Mouse (Mus musculus): ENCODE measurements at regions not wholly inside any gene's neighbourhood (a gene's known extent, or its start where the extent isn't known, plus 50 kb on each side); places are given as distances from the start of the nearest gene placed in this dataset.

- TF ChIP-seq MXI1 (IDR thresholded peaks at IDR 0.05; ENCODE audit: low read depth, low read length) (peak; percentile 56; the same call in 1 of the 2 replicates), MYC (IDR thresholded peaks at IDR 0.05; ENCODE audit: low read depth, low read length) (peak; percentile 99), SIN3A (IDR thresholded peaks at IDR 0.05; ENCODE audit: low read length) (peak; percentile 72), CHD2 (IDR thresholded peaks at IDR 0.05; ENCODE audit: low read length) (no peak), PAX5 (IDR thresholded peaks at IDR 0.05; ENCODE audit: low read length) (no peak)
Measured at GRCm38 (mm10) chr10:8973934-8974333, 88.1 kb upstream of the Sash1 start (continued).

GRCm38 (mm10) chr10:8972789-8973551 is 87.1 kb upstream of the Sash1 start:
- H3K36me3 ChIP-seq (replicated peaks in 1 of 2; ENCODE audit: control insufficient read depth in 1 of 2, insufficient read depth in 1 of 2, low read length in 1 of 2): no peaks in the 10 kb centered on the region
- dilution Hi-C loops (cut with MboI; ENCODE audit: extremely low pct_ligation_motif_present, extremely low pct_unique_long_range_greater_than_20kb, low sequenced_read_pairs) (no loop called here), in situ Hi-C loops (cut with MboI; ENCODE audit: low pct_ligation_motif_present, low pct_unique_long_range_greater_than_20kb, low sequenced_read_pairs) (loop anchor here (25.0 kb wide), 1 partner anchor 1136 kb away; the partner anchor contains the start of gene Zc3h12d)
- no peaks in the 10 kb centered on the region for H3K79me2 ChIP-seq (replicated peaks; ENCODE audit: control insufficient read depth, extremely low read depth, insufficient read depth, poor library complexity, severe bottlenecking)
- no peak overlapping the region for H3K4me2 ChIP-seq (ENCODE audit: insufficient read depth, low read depth, poor library complexity, severe bottlenecking)
- no peak for DNase-seq (ENCODE audit: extremely low read depth)
- peaks cover 5 to 14% of the 10 kb centered on the region in 2 experiments for H3K4me1 ChIP-seq (ENCODE audit: control insufficient read depth in 1 of 2, insufficient read depth in 2 of 2)
- H3K9ac ChIP-seq (ENCODE audit: insufficient read depth, low read depth): no peak overlapping the region
- no peaks in the 10 kb centered on the region for H3K9me3 ChIP-seq (replicated peaks; ENCODE audit: low read length)
- TF ChIP-seq ZNF384 (IDR thresholded peaks at IDR 0.05; ENCODE audit: low read depth, low read length) (no peak), EP300 (IDR thresholded peaks at IDR 0.05; ENCODE audit: low read length) (no peak), ZKSCAN1 (IDR thresholded peaks at IDR 0.05; ENCODE audit: borderline replicate concordance, low read depth, low read length) (no peak), KAT2A (IDR thresholded peaks at IDR 0.05; ENCODE audit: insufficient replicate concordance, low read length) (no peak), PAX5 (IDR thresholded peaks at IDR 0.05; ENCODE audit: low read length) (no peak), CTCF (conservative IDR thresholded peaks at IDR 0.05 in 1 of 2, IDR thresholded peaks at IDR 0.05 in 1 of 2; ENCODE audit: low read depth in 2 of 2, low read length in 2 of 2) (no peak), GABPA (IDR thresholded peaks at IDR 0.05; ENCODE audit: insufficient replicate concordance, low read depth, low read length) (no peak), IRF4 (IDR thresholded peaks at IDR 0.05; ENCODE audit: low read depth, low read length) (no peak), ELF1 (IDR thresholded peaks at IDR 0.05; ENCODE audit: low read depth, low read length) (no peak), CHD1 (IDR thresholded peaks at IDR 0.05; ENCODE audit: low read depth, low read length) (no peak), MAX (IDR thresholded peaks at IDR 0.05; ENCODE audit: low read length) (no peak), ZMIZ1 (IDR thresholded peaks at IDR 0.05; ENCODE audit: low read depth, low read length) (no peak), BHLHE40 (IDR thresholded peaks at IDR 0.05; ENCODE audit: low read depth, low read length) (no peak), MXI1 (IDR thresholded peaks at IDR 0.05; ENCODE audit: low read depth, low read length) (no peak), POLR2A (IDR thresholded peaks at IDR 0.05; ENCODE audit: low read depth, low read length) (no peak), MAFK (IDR thresholded peaks at IDR 0.05; ENCODE audit: insufficient replicate concordance, low read length) (no peak)
- no peaks in the 10 kb centered on the region for H3K27me3 ChIP-seq (replicated peaks)
- H3K27ac ChIP-seq (ENCODE audit: insufficient read depth, low read depth): no peak overlapping the region
- no peak overlapping the region for H3K4me3 ChIP-seq (replicated peaks in 1 of 3; ENCODE audit: low read depth in 2 of 3, low read length in 2 of 3, poor library complexity in 1 of 3)

Data from CH12.LX (cell line).